ENCODE assay signal across 8 mouse cellular contexts in genomic region chr14:75015856-75016714, GRCm38 (mm10). TPM values are rescaled to one million over a fixed set of nuclear protein-coding genes. Genes with fewer than 3 reads are reported as not detected.
DNase-seq lines count a peak whose midpoint lies in the region; ATAC-seq lines count a peak whose summit lies in the region.

Gene Rubcnl (plus strand): TSS chr14:75016027.

- H3K4me1 ChIP-seq in intestine, embryonic 14.5 days (replicated peaks; ENCODE audit: control insufficient read depth, insufficient read depth, low read length), result no peaks in the 10 kb centered on the region
- peaks cover 8% of the 10 kb centered on the region; the same call in 1 of the 2 replicates for H3K4me1 ChIP-seq in midbrain, embryonic 10.5 days

- peak within 1 kb of the TSS; percentile 55 for H3K9ac ChIP-seq in intestine, embryonic 14.5 days (ENCODE audit: low read length)

- H3K27me3 ChIP-seq in intestine, embryonic 14.5 days (replicated peaks; ENCODE audit: control insufficient read depth, insufficient read depth, low read length), result no peaks in the 10 kb centered on the region
- peaks cover 9% of the 10 kb centered on the region for H3K27me3 ChIP-seq in midbrain, embryonic 10.5 days (ENCODE audit: low read depth, poor library complexity, severe bottlenecking)

- WGBS in intestine, embryonic 14.5 days, result under 1% methylated on average over 49 of the region's 49 CpGs
- WGBS in midbrain, embryonic 10.5 days, result 1% methylated on average over 49 of the region's 49 CpGs

- DNase-seq in adrenal gland, adult 2 months, result peak; percentile 80
- peak; percentile 95 for DNase-seq in embryo, embryonic 10.5 days (ENCODE audit: low spot score)
- peak; percentile 34 for DNase-seq in gastrocnemius, postnatal 25 days
- DNase-seq in intestine, embryonic 14.5 days (ENCODE audit: low spot score), result peak; percentile 87
- peak; percentile 67 to 72 for DNase-seq in left cerebral cortex, postnatal 36 days (ENCODE audit: low spot score in 2 of 2)
- peak; percentile 79 for DNase-seq in midbrain, embryonic 10.5 days (ENCODE audit: low spot score)
- peak; percentile 81 for DNase-seq in right cerebral cortex, postnatal 4 days
- DNase-seq in yolk sac, embryonic 10.5 days (ENCODE audit: low spot score), result peak; percentile 57

- peak; percentile 64 for ATAC-seq in intestine, embryonic 14.5 days (replicated peaks; ENCODE audit: low FRiP score, low TSS enrichment, low read depth)

- no peaks in the 10 kb centered on the region for H3K9me3 ChIP-seq in intestine, embryonic 14.5 days (ENCODE audit: control insufficient read depth, low read length)
- H3K9me3 ChIP-seq in midbrain, embryonic 10.5 days (replicated peaks), result no peaks in the 10 kb centered on the region

- no peak within 1 kb of the TSS for H3K27ac ChIP-seq in intestine, embryonic 14.5 days (ENCODE audit: low read depth)
- H3K27ac ChIP-seq in midbrain, embryonic 10.5 days (replicated peaks), result peak within 1 kb of the TSS; percentile 68

- intact Hi-C loops in left cerebral cortex, postnatal 36 days (cut with DNase I), result no loop called here

- no peaks in the 10 kb centered on the region for H3K36me3 ChIP-seq in intestine, embryonic 14.5 days (ENCODE audit: control insufficient read depth, insufficient read depth, low read length)
- no peaks in the 10 kb centered on the region for H3K36me3 ChIP-seq in midbrain, embryonic 10.5 days

- H3K4me2 ChIP-seq in intestine, embryonic 14.5 days (ENCODE audit: low read length), result peak within 1 kb of the TSS; percentile 97

- peak within 1 kb of the TSS; percentile 61 for H3K4me3 ChIP-seq in intestine, embryonic 14.5 days (ENCODE audit: low read depth, low read length)
- H3K4me3 ChIP-seq in midbrain, embryonic 10.5 days, result peak within 1 kb of the TSS; percentile 67

RNA-seq across cellular contexts. Expression of gene Rubcnl, which starts in this region (rescaled TPM):
- total RNA-seq in adrenal gland, adult 2 months (2021), result 1 to 10 TPM in 1 of 2 experiments, under 1 TPM in 1; 0.32 to 4.1 TPM
- polyA plus RNA-seq in adrenal gland, adult 2 months (2012; rRNA removed), result 0.12 and 0.91 TPM in 2 replicates
- under 1 TPM in 1 of 2 experiments, not detected in 1; 0.10 TPM for total RNA-seq in gastrocnemius, postnatal 25 days (2021)
- 0.37 and 0.42 TPM in 2 replicates for polyA plus RNA-seq in intestine, embryonic 14.5 days (2014; fragmentation: Nextera tagmentation; extraction: Ambion mirVana)
- total RNA-seq in left cerebral cortex, postnatal 36 days (2021), result 1 to 10 TPM; 1.2 to 1.8 TPM
- polyA plus RNA-seq in midbrain, embryonic 10.5 days (2016; fragmentation: Nextera tagmentation; extraction: Ambion mirVana), result 0.10 and 0.21 TPM in 2 replicates

Comparison
In these comparisons a context has a peak if more than half of its experiments do, and no peak if none do; other contexts are left out.
1. Peak in DNase-seq in gastrocnemius, postnatal 25 days; RNA of the gene not detected or under 1 TPM.
2. Peak in DNase-seq, ATAC-seq, H3K4me3 ChIP-seq, H3K9ac ChIP-seq and H3K4me2 ChIP-seq in intestine, embryonic 14.5 days; RNA of the gene not detected or under 1 TPM.
3. Peak in DNase-seq, H3K4me3 ChIP-seq and H3K27ac ChIP-seq in midbrain, embryonic 10.5 days; RNA of the gene not detected or under 1 TPM.
4. DNase-seq: peak in every context shown above with its lines; median percentile 95 in embryo, embryonic 10.5 days; 87 in intestine, embryonic 14.5 days; 81 in right cerebral cortex, postnatal 4 days; 80 in adrenal gland, adult 2 months; 79 in midbrain, embryonic 10.5 days; 70 in left cerebral cortex, postnatal 36 days; 57 in yolk sac, embryonic 10.5 days; 34 in gastrocnemius, postnatal 25 days.